Mouse (Mus musculus) layer of hippocampus, adult 18-20 months (tissue): ENCODE measurements around the gene Meltf. TPM values are rescaled to one million over a fixed set of nuclear protein-coding genes. Genes with fewer than 3 reads are reported as not detected.
A peak's percentile ranks its signal among the peaks of the same experiment; 100 is the strongest.

Experiments
- DNase-seq, 2 experiments: peaks; one replicate each; pipeline ENCODE4 v3.0.0; 2022; ENCODE audit warnings: low spot score in 2 of 2
- total RNA-seq, 2 experiments: library from RNA; stranded (reverse); gene quantifications; 2 replicates each; pipeline ENCODE4 v1.2.3; 2021

Gene Meltf
- total RNA-seq, 2 experiments from 2014 or later: 0.08 to 0.22 TPM

GRCm38 (mm10) chr16:31893396-31894141 is 15.0 kb downstream of the Meltf start:
- DNase-seq: no peak

GRCm38 (mm10) chr16:31896971-31897774 is 18.6 kb downstream of the Meltf start:
- DNase-seq: peak in 1 of 2 experiments; percentile 58

GRCm38 (mm10) chr16:31898546-31899326 is 20.1 kb downstream of the Meltf start:
- DNase-seq: peak; percentile 65 to 88

- no peak for DNase-seq
Observed at GRCm38 (mm10) chr16:31901886-31902285, 23.3 kb downstream of the Meltf start.

GRCm38 (mm10) chr16:31903239-31903638 is 24.6 kb downstream of the Meltf start:
- no peak for DNase-seq

GRCm38 (mm10) chr16:31905331-31905730 is 26.7 kb downstream of the Meltf start:
- no peak for DNase-seq

- no peak for DNase-seq
Observed at GRCm38 (mm10) chr16:31905891-31906825, 27.5 kb downstream of the Meltf start.

- DNase-seq: no peak
Observed at GRCm38 (mm10) chr16:31906896-31907295, 28.3 kb downstream of the Meltf start.

GRCm38 (mm10) chr16:31908959-31909358 is 30.3 kb downstream of the Meltf start:
- DNase-seq: peak in 1 of 2 experiments; percentile 42

- no peak for DNase-seq
Observed at GRCm38 (mm10) chr16:31910281-31910847, 31.8 kb downstream of the Meltf start.

GRCm38 (mm10) chr16:31917776-31918175 is 39.2 kb downstream of the Meltf start:
- DNase-seq: no peak

- DNase-seq: peak; percentile 78 to 96
Observed at GRCm38 (mm10) chr16:31918248-31918724, 39.7 kb downstream of the Meltf start.

- no peak for DNase-seq
Observed at GRCm38 (mm10) chr16:31924368-31924767, 45.8 kb downstream of the Meltf start.

GRCm38 (mm10) chr16:31926091-31926490 is 47.5 kb downstream of the Meltf start:
- DNase-seq: no peak

- no peak for DNase-seq
Observed at GRCm38 (mm10) chr16:31926547-31927182, 48.1 kb downstream of the Meltf start.

- no peak for DNase-seq
Observed at GRCm38 (mm10) chr16:31927412-31927811, 48.8 kb downstream of the Meltf start.

GRCm38 (mm10) chr16:31931330-31931729 is 52.7 kb downstream of the Meltf start:
- no peak for DNase-seq

- DNase-seq: peak in 1 of 2 experiments; percentile 58
Observed at GRCm38 (mm10) chr16:31932255-31932654, 53.6 kb downstream of the Meltf start.
